Mouse (Mus musculus): ENCODE results near the gene Otx2. TPM values are rescaled to one million over a fixed set of nuclear protein-coding genes. Genes with fewer than 3 reads are reported as not detected.

The Otx2 gene
- not detected in 2 replicates for polyA plus RNA-seq (2014; fragmentation: Nextera tagmentation; extraction: Ambion mirVana)

GRCm38 (mm10) chr14:48673541-48673940 is at the start of gene Otx2:
Gene Otx2 (minus strand): TSS chr14:48673819.
- no peak within 1 kb of the TSS for H3K27ac ChIP-seq (ENCODE audit: low read depth, low read length)
- no peak within 1 kb of the TSS for H3K4me3 ChIP-seq (ENCODE audit: low read depth, low read length)
- no peaks in the 10 kb centered on the region for H3K9me3 ChIP-seq (ENCODE audit: control insufficient read depth, low read length)
- 2% methylated on average over 27 of the region's 27 CpGs for WGBS
- H3K4me1 ChIP-seq (replicated peaks; ENCODE audit: control insufficient read depth, insufficient read depth, low read length): no peaks in the 10 kb centered on the region
- H3K27me3 ChIP-seq (replicated peaks; ENCODE audit: control insufficient read depth, insufficient read depth, low read length): peaks cover 76% of the 10 kb centered on the region
- H3K4me2 ChIP-seq: peak within 1 kb of the TSS; percentile 16; the same call in 1 of the 2 replicates
- ATAC-seq (replicated peaks; ENCODE audit: low FRiP score) (no peak), DNase-seq (ENCODE audit: low spot score) (peak; percentile 35)
- no peak within 1 kb of the TSS for H3K9ac ChIP-seq (ENCODE audit: low read depth, low read length)
- no peaks in the 10 kb centered on the region for H3K36me3 ChIP-seq (ENCODE audit: control insufficient read depth, insufficient read depth, low read length)

DNA sequence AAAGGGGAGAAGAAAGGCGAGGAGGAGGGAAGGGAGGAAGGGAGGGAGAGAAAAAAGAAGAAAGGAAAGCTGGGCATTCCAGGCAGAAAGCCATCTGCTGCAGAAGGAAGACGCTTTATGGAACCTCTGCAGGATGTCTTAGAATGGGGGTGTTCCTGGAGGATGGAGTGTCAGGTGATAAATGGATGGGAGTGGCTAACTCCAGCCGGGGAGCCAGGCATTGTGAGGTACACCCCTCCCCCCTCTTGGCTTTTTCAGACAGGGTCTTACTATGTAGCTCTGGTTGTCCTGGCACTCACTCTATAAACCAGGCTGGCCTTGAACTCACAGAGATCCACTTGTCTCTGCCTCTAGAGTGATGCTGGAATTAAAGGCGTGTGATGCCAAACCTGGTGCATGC is 49.1 kb upstream of the Otx2 start:
- DNase-seq (ENCODE audit: low spot score) (no peak), ATAC-seq (replicated peaks; ENCODE audit: low FRiP score) (no peak)
- Histone ChIP-seq H3K9ac (ENCODE audit: low read depth, low read length) (no peak overlapping the region), H3K36me3 (ENCODE audit: control insufficient read depth, insufficient read depth, low read length) (no peaks in the 10 kb centered on the region), H3K9me3 (ENCODE audit: control insufficient read depth, low read length) (no peaks in the 10 kb centered on the region), H3K4me2 (no peak overlapping the region), H3K27ac (ENCODE audit: low read depth, low read length) (no peak overlapping the region), H3K4me1 (replicated peaks; ENCODE audit: control insufficient read depth, insufficient read depth, low read length) (no peaks in the 10 kb centered on the region), H3K4me3 (ENCODE audit: low read depth, low read length) (no peak overlapping the region), H3K27me3 (replicated peaks; ENCODE audit: control insufficient read depth, insufficient read depth, low read length) (no peaks in the 10 kb centered on the region)
- WGBS: 46% methylated on average over 4 of the region's 4 CpGs

DNA sequence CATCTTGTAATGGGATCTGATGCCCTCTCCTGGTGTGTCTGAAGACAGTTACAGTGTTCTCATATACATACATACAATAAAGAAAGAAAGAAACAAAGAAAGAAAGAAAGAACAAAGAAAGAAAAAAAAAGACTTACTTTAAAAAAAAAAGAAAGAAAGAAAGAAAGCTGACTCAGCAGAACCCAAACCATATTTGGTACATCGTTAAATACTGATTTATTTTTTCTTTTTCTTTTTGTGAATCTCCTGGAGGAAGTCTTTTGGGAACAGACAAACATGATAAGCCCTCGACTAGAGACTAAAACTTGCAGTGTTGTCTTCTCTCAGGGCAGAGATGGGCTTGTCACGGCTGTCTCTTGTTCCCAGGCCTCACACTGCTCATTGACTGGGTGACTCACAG is 45.7 kb upstream of the Otx2 start:
- H3K36me3 ChIP-seq (ENCODE audit: control insufficient read depth, insufficient read depth, low read length): no peaks in the 10 kb centered on the region
- H3K27me3 ChIP-seq (replicated peaks; ENCODE audit: control insufficient read depth, insufficient read depth, low read length): no peaks in the 10 kb centered on the region
- H3K9ac ChIP-seq (ENCODE audit: low read depth, low read length): no peak overlapping the region
- H3K4me2 ChIP-seq: no peak overlapping the region
- no peak for ATAC-seq (replicated peaks; ENCODE audit: low FRiP score)
- no peak overlapping the region for H3K27ac ChIP-seq (ENCODE audit: low read depth, low read length)
- no peak overlapping the region for H3K4me3 ChIP-seq (ENCODE audit: low read depth, low read length)
- no peaks in the 10 kb centered on the region for H3K4me1 ChIP-seq (replicated peaks; ENCODE audit: control insufficient read depth, insufficient read depth, low read length)
- no peaks in the 10 kb centered on the region for H3K9me3 ChIP-seq (ENCODE audit: control insufficient read depth, low read length)
- DNase-seq (ENCODE audit: low spot score): no peak
- WGBS: 62% methylated on average over 3 of the region's 3 CpGs

DNA sequence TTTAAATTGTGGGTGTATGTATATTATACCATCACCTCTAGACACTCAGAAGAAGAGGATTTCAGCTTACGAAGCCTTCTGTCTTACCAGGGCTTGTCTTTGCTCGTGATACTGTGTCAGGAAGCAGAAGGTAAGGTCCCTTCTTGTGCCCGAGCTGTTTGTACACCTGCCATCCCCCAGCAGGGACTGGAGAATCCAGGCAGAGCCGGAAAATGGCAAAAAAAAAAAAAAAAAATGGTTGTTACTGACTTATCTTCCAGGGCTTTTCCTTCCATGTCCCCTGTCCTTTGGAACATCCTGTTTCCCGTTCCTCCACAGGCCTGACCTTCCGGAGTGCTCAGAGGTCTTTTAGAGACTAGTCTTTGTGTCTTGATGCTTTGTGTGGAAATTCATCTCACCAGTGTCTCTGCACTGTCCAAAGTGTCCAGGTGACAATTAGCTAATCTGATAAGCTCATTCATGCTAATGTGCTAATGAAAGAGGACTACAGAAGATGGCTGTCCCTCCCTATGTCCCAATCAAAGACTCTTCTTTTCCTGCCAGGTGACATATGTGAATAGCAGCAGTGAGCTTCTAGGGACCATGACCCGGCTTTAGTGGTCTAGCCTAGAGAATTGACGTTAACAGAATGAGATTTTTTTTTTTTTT is 44.1 kb upstream of the Otx2 start:
- H3K4me2 ChIP-seq: no peak overlapping the region
- H3K4me3 ChIP-seq (ENCODE audit: low read depth, low read length): no peak overlapping the region
- 69% methylated on average over 8 of the region's 8 CpGs for WGBS
- H3K27ac ChIP-seq (ENCODE audit: low read depth, low read length): no peak overlapping the region
- no peaks in the 10 kb centered on the region for H3K4me1 ChIP-seq (replicated peaks; ENCODE audit: control insufficient read depth, insufficient read depth, low read length)
- no peak for ATAC-seq (replicated peaks; ENCODE audit: low FRiP score)
- H3K27me3 ChIP-seq (replicated peaks; ENCODE audit: control insufficient read depth, insufficient read depth, low read length): no peaks in the 10 kb centered on the region
- no peak overlapping the region for H3K9ac ChIP-seq (ENCODE audit: low read depth, low read length)
- H3K9me3 ChIP-seq (ENCODE audit: control insufficient read depth, low read length): no peaks in the 10 kb centered on the region
- DNase-seq (ENCODE audit: low spot score): no peak
- H3K36me3 ChIP-seq (ENCODE audit: control insufficient read depth, insufficient read depth, low read length): no peaks in the 10 kb centered on the region

- no peak overlapping the region for H3K4me2 ChIP-seq
- H3K9me3 ChIP-seq (ENCODE audit: control insufficient read depth, low read length): no peaks in the 10 kb centered on the region
- ATAC-seq (replicated peaks; ENCODE audit: low FRiP score): no peak
- H3K4me3 ChIP-seq (ENCODE audit: low read depth, low read length): no peak overlapping the region
- WGBS: 85% methylated on average over 4 of the region's 4 CpGs
- no peak overlapping the region for H3K9ac ChIP-seq (ENCODE audit: low read depth, low read length)
- no peaks in the 10 kb centered on the region for H3K27me3 ChIP-seq (replicated peaks; ENCODE audit: control insufficient read depth, insufficient read depth, low read length)
- no peaks in the 10 kb centered on the region for H3K36me3 ChIP-seq (ENCODE audit: control insufficient read depth, insufficient read depth, low read length)
- DNase-seq (ENCODE audit: low spot score): no peak
- H3K4me1 ChIP-seq (replicated peaks; ENCODE audit: control insufficient read depth, insufficient read depth, low read length): no peaks in the 10 kb centered on the region
- no peak overlapping the region for H3K27ac ChIP-seq (ENCODE audit: low read depth, low read length)
Measured at GRCm38 (mm10) chr14:48716456-48716855, 42.8 kb upstream of the Otx2 start.

- H3K4me3 ChIP-seq (ENCODE audit: low read depth, low read length): no peak overlapping the region
- no peak overlapping the region for H3K9ac ChIP-seq (ENCODE audit: low read depth, low read length)
- no peak overlapping the region for H3K4me2 ChIP-seq
- no peaks in the 10 kb centered on the region for H3K4me1 ChIP-seq (replicated peaks; ENCODE audit: control insufficient read depth, insufficient read depth, low read length)
- DNase-seq (ENCODE audit: low spot score) (no peak), ATAC-seq (replicated peaks; ENCODE audit: low FRiP score) (no peak)
- H3K36me3 ChIP-seq (ENCODE audit: control insufficient read depth, insufficient read depth, low read length): no peaks in the 10 kb centered on the region
- peaks cover 15% of the 10 kb centered on the region for H3K27me3 ChIP-seq (replicated peaks; ENCODE audit: control insufficient read depth, insufficient read depth, low read length)
- H3K27ac ChIP-seq (ENCODE audit: low read depth, low read length): no peak overlapping the region
- WGBS: 81% methylated on average over 13 of the region's 13 CpGs
- no peaks in the 10 kb centered on the region for H3K9me3 ChIP-seq (ENCODE audit: control insufficient read depth, low read length)
Measured at GRCm38 (mm10) chr14:48710871-48711370, 37.3 kb upstream of the Otx2 start.

DNA sequence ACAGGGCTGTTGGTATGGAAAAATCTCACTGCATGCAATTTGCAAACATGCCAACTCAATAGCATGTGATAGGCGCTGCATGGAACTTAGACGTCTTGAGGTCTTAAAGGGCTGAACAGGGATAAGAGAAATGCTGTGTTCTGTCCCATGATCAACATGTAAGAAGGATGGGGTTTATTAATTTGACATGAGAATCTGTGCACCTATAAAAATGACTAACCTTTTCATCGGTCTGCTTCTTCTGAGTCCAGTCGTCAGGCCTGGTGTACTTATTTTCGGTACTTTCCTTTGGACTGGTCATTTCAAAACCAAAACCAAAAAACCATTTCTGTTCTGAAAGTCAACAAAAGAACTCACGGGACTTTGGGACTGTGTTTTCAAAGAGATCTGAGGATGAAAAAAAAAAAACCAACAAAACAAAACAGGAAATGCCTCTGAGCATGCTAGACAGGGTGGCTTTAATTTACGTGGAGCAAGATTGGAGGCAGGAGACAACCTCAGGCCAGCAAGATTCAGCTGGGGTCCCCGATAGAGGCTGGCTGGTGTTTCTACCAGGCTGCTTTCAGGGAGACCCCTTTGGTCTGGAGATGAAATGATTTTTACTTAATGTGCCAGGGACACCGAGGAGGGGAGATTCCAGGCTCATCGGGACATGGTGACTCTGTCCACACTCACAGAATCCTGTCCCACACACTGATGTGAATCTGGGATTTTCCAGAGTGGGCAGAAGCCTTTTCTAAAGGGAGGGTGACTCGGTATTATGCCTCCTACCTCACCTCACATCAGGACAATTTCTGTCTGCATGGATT is 36.6 kb upstream of the Otx2 start:
- peaks cover 15% of the 10 kb centered on the region for H3K27me3 ChIP-seq (replicated peaks; ENCODE audit: control insufficient read depth, insufficient read depth, low read length)
- DNase-seq (ENCODE audit: low spot score) (no peak), ATAC-seq (replicated peaks; ENCODE audit: low FRiP score) (no peak)
- peak overlapping the region; percentile 56 for H3K4me2 ChIP-seq
- H3K9ac ChIP-seq (ENCODE audit: low read depth, low read length): no peak overlapping the region
- no peaks in the 10 kb centered on the region for H3K36me3 ChIP-seq (ENCODE audit: control insufficient read depth, insufficient read depth, low read length)
- WGBS: 60% methylated on average over 11 of the region's 11 CpGs
- no peaks in the 10 kb centered on the region for H3K4me1 ChIP-seq (replicated peaks; ENCODE audit: control insufficient read depth, insufficient read depth, low read length)
- H3K27ac ChIP-seq (ENCODE audit: low read depth, low read length): no peak overlapping the region
- H3K4me3 ChIP-seq (ENCODE audit: low read depth, low read length): no peak overlapping the region; the same call in 1 of the 2 replicates
- H3K9me3 ChIP-seq (ENCODE audit: control insufficient read depth, low read length): no peaks in the 10 kb centered on the region

DNA sequence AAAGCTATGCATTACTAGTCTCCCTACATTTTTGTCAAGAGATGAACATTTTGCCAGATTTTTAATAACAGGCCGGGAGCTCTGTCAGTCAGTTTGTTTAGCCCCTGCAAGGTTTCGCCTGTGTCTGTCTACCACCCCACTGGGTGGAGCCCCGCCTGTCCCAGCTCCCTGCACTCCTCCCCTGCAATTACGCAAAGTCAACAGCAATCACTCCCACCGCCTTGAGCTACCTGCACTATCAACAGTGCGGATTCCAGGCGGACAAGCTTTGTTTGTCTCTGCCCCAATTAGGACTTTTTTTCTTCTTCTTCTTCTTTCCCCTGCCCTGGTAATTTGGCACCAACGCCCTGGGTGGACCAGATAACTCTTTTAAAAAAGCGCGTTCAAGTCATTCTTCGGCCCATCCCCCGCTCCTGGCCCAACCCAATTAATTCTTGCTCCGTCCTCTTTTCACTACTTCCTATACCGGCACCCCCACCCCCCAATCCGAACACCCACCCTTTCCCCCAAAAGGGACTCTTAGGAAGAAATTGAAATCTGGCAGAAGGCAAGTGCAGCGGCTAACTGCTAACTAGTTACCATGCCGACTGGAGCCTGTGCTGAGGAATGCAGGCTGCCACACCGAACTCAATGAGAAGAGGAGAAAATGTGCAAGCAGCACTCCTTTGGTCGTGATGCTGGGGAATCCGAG is 35.9 kb upstream of the Otx2 start:
- H3K9ac ChIP-seq (ENCODE audit: low read depth, low read length): no peak overlapping the region
- no peak overlapping the region for H3K27ac ChIP-seq (ENCODE audit: low read depth, low read length)
- no peaks in the 10 kb centered on the region for H3K4me1 ChIP-seq (replicated peaks; ENCODE audit: control insufficient read depth, insufficient read depth, low read length)
- H3K27me3 ChIP-seq (replicated peaks; ENCODE audit: control insufficient read depth, insufficient read depth, low read length): peaks cover 15% of the 10 kb centered on the region
- H3K4me3 ChIP-seq (ENCODE audit: low read depth, low read length): peak overlapping the region; percentile 33
- no peaks in the 10 kb centered on the region for H3K36me3 ChIP-seq (ENCODE audit: control insufficient read depth, insufficient read depth, low read length)
- no peaks in the 10 kb centered on the region for H3K9me3 ChIP-seq (ENCODE audit: control insufficient read depth, low read length)
- peak; percentile 35 for DNase-seq (ENCODE audit: low spot score)
- peak; percentile 63; the same call in 1 of the 2 replicates for ATAC-seq (replicated peaks; ENCODE audit: low FRiP score)
- H3K4me2 ChIP-seq: peak overlapping the region; percentile 56
- 5% methylated on average over 20 of the region's 20 CpGs for WGBS

All from liver, embryonic 11.5 days (tissue).